Mouse (Mus musculus) effector memory CD4-positive, alpha-beta T cell, adult 5 months (primary cell): ENCODE data around the gene Slc28a3. TPM values are rescaled to one million over a fixed set of nuclear protein-coding genes. Genes with fewer than 3 reads are reported as not detected.

Experiments
- polyA plus RNA-seq: library from polyadenylated mRNA; unstranded; fragments of 100-300 nt; shearing (Covaris generic); gene quantifications from one replicate; pipeline ENCODE4 v1.2.1, GENCODE M21; 2017

Gene Slc28a3
- 0.16 TPM for polyA plus RNA-seq

GRCm38 (mm10) chr13:58610716-58611115 is at the start of gene Slc28a3:
TSS of gene Slc28a3 (minus strand) at chr13:58610877.

Other genes starting within 250 kb of the Slc28a3 start
- 11.6 TPM for gene 2210016F16Rik, start 225.7 kb downstream of the Slc28a3 start, polyA plus RNA-seq
- 29.3 TPM for gene Rmi1, start 208.6 kb downstream of the Slc28a3 start, polyA plus RNA-seq
- gene Hnrnpk, start 207.5 kb downstream of the Slc28a3 start, polyA plus RNA-seq, result 1,538 TPM
- not detected for gene Ntrk2, start 195.7 kb upstream of the Slc28a3 start, polyA plus RNA-seq